Mouse (Mus musculus): ENCODE data around the gene Spsb1.

Gene Spsb1

DNA sequence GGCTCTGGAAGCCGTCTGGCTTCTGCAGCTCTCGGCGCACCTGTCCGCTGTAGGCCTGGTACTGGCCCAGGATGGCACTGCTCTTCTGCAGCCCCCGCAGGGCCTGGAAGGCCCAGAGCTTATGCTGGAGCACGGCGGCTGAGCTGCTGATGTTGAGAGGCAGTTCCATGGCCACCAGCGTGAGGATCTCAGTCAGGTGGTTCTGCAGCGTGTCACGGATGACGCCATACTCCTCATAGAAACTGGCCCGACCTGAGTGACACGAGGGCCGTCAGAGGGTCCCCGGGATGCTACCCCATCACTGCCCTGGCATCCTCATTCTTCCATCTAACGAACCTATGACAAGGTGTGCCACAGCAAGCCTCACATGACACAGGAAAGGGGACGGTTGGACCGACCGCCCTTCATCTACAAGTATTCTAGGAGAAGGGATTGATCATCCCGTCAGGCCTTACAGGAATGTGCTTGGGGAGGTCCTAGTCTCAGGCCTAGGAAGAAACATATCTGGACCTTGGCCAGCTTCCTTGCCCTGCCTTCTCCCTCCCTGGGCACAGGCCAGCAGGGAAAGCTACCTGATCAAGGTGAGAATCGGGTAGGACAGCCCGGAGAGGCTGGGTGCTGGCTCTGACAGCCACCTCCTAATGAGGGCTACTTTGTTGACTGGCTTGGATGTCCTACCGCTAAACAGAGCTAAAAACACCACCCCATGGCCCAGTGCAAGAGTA, 29.2 kb upstream of the Spsb1 start:
- DNase-seq (ENCODE audit: low spot score): no peak

DNA sequence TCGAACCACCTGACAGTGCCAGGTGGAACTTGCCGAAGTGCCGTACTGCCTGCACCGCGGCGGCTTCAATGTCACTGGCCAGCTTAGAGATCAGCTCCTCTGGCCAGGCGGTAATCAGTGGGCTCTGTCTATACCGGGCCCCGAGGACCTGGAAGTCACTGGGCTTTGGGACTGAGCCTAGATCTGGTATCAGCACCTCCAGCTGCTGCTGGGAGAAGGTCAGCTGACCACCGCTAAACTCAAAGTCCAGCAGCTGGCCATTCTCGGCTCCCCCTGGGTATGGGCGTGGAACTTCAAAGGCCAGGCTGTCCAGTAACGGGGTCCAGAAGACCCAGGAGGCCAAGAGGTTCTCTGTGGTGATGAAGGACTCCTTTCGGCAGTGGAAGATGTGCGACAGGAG, 27.3 kb upstream of the Spsb1 start:
- DNase-seq (ENCODE audit: low spot score): no peak

DNA sequence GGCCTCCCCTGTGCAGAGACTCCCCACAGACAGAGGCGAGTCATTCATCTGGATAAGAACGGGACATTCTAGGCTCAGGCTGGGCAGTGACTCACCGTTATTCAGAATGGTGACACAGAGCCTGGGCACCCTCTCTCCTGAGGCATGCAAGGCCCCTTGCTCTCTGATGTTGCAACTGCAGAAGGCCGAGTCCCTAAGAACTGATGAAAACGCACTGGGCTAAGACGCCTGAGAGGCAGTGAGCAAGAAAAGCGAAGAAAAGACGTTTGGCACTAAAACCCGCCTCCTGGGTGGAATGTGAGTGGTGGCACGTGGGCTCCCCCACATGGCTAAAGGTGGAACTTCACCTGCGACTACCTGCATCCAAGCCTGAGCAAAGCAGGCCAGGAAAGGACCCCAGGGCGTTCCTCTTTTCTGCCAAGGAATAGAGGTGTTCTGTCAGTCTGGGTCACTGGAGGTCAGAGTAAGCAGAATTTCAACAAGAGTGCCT, 25.0 kb upstream of the Spsb1 start:
- peak; percentile 91 for DNase-seq (ENCODE audit: low spot score)

DNA sequence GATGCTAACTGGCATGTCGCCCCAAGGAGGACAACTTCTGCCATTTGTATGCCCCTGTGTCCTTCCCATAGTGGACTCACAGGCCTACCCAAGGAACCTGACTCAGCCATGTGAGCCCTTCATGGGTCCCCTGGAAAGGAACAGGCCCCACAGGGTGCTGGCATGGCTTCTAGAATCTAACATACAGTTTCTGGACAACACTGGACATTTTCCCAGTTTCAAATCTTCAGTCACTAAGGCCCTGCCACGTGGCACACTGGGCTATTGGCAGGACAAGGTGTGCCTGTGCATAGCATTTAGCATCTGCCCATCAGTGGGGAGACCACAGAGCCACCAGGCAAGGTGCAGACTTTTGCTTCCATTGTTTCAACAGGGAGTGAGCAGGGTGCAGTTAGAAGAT, 24.0 kb upstream of the Spsb1 start:
- DNase-seq (ENCODE audit: low spot score): peak; percentile 48

DNA sequence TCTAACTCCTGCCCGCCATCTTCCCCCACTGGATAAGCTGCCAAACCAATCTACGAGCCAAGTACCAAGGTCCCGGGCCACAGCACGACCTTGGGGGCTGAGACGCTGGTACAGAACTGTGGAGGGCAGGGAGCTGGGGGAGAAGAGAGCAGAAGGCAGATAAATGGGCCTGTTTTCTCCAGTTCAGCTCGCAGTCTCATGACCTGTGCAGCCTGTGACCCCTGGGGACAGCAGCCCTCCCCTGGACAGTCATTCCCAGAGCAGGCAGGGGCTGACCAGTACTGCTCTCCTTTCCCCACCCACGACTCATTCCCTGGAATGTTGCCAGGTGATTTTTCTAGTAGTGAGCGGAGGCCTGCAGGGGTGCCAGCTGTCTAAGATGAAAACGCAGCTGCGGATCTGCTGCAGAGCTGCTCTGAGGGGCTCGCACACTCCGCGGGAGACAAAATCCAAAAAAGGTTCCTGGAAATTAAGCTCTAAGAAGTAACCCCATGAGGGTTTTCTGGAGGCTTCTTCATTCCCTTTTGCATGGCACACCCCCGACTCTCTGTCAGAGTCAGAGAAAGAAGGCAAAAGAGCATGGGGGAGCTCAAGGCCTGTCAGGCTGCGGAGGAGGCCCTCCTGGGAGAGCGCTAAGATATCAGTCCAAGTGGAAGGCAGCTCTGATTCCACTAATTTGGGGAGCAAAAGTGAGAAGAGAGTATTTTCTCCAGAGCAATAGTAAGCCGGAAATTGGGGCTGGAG, 23.1 kb upstream of the Spsb1 start:
- peak; percentile 71 for DNase-seq (ENCODE audit: low spot score)

DNA sequence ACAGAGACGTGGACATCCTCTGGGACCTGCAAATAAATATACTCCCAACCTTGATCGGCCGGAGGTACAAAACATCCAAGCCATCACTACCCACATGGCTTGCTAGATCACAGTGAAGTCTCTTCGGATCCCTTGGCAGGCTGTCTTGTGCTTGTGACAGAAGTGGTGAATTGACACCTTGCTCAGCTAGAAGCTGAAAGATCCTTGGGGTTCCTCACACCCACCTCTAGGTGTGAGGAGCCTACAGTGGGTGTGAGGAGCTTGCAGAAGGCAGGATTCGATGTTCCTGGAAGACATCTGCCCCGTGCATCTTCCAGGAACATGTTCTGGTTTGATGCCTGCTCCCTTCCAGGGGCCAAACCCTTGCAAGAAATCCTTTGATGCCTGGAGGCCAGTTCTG, 22.3 kb upstream of the Spsb1 start:
- no peak for DNase-seq (ENCODE audit: low spot score)

DNA sequence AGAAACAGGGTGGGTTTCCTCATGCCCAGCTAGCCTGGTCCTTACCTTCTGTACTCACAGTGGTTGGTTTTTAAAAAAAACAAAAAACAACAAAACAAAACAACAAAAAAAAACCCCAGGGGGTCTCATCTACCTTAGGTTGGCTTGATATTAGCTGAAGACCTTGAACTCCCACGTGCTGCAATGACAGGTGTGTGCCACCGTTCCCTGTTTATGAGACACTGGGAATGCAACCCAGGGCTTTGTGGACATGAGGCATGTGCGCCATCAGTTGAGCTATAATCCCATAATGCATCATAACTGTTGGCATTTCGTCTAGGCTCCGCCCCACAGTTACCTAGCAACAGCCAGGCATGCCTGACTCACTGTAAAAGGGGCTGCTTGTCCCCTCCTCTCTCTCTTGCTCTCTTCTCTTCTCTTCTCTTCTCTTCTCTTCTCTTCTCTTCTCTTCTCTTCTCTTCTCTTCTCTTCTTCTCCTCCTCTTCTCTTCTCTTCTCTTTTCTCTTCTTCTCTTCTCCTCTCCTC, 20.9 kb upstream of the Spsb1 start:
- DNase-seq (ENCODE audit: low spot score): no peak

DNA sequence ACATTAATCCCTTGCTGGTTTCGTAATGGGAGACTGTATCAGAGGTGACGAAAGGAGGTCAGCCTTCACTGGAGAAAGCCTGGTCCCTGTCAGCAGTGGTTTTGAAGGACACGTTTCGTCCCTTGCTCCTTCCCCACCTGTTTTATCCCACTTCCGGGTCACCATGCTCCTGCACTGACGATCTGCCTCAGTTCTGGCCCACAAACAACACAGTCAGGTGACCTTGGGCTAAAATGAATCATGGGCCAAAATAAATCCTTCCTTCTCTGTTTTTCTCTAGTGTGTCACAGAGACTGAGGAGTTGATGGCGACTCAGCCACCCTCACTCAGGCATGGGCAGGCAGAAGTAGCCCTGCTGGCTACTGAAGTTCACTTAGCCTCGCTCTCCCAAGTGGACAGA, 20.4 kb upstream of the Spsb1 start:
- no peak for DNase-seq (ENCODE audit: low spot score)

DNA sequence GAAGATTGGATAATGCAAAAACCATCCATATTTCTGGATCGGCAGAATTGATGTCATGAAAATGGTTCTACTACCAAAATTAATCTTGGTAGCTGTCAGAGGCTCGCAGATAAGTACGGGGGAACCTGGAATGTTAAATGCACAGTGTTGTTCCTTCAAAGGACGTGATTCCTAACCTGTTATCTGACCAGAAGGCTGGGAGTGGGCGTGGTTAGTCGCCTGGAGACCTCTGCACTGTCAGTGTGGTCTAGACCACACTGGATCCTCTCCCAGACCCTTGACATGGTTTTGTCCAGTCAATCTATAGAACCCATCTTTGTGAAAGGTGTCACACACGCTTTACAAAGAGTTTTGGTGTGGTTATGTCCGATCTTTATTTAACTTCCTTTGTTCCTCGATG, 16.6 kb upstream of the Spsb1 start:
- no peak for DNase-seq (ENCODE audit: low spot score)

DNA sequence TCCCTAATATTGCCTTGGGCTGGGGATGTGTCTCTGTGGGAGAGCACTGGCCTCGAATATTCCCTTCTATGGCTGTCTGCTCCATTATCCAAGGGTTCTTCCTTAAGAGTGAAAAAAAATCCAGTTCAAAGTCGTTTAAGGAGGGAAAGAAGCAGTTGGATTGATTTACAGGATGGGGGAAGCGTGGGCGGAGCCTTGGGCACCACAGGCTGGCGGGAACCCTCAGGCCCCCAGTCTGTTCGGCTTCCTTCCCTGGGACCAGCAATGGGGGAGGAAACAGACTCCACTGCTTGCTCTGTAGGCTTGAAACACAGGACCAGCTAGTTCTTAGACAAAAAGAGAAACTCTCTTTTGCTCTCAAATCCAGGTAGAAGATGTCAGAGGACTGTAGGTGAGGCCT, 13.7 kb upstream of the Spsb1 start:
- no peak for DNase-seq (ENCODE audit: low spot score)

DNA sequence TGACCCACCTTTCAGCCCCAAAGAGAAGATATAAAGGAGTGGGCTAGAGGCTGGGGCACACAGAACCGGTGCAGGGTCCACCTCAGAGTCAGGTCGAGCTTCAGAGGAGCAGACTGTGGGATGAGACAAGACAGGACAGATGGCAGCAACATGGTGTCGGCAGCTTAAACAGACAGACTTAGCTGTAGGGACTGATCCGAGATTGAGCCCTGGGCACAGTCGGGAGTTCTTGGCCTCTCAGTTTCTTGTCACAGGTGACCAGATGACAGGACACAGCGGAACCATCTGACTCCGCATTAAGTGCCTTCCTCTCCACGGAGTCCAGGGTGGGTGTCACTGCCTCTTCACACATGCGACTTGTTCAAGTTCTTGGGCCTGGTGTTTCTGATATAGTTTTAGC, 12.1 kb upstream of the Spsb1 start:
- no peak for DNase-seq (ENCODE audit: low spot score)

DNA sequence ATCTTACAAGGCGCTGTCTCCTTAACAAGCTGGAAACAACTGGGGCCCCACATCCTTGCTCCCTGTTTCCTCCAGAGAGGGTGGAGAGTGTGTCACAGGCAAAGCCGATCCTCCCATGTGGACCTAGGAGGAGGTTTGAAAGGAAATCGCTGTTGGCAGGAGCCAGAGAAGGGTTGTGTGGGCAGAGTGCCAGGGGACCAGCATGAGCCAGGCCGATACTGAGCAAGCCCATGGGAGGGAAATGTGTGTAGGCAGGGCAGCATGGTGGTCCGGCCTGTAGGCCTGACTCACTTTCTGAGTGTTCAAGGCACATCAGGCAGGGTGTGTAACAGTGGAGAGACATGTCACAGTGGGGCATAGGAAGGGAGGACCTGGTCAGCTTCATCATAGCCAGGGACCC, 11.4 kb upstream of the Spsb1 start:
- DNase-seq (ENCODE audit: low spot score): peak; percentile 59

DNA sequence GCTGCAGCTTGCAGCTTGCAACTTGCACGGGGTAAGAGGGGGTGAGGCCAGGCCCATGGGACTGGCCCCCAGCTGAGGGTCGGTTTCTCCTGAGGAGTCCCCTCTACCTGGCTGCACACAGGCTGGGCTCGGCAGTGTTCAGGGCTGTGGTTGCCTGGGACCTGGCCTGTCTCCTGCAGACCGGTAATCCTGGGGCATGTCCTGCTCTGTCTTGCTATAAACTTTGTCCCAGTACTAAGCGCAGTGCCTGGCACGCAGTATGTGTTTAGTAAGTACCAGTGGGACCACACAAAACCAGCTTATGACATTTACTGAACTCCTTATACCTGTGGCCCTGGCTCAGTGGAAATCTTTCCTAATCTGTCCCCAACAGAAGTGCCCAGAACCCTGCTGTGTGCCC, 10.8 kb upstream of the Spsb1 start:
- peak; percentile 37 for DNase-seq (ENCODE audit: low spot score)

DNA sequence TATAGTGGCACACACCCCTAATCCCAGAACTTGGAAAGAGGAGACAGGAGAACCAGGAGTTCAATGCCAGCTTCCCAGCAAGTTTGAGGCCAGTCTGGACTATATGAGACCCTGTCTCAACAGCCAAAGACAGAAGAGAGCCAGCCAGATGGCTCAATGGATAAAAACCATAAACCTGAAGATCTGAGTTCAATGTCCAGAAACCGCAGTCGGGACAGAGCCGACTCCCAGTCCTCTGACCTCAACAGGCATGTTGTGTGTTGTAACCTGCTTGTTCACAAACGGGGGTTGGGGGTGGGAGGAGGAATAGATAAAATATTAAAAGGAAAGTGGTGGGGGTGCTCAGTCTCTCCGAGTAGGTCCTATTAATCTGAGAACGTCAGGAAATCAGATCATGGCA, 10.4 kb upstream of the Spsb1 start:
- DNase-seq (ENCODE audit: low spot score): no peak

DNA sequence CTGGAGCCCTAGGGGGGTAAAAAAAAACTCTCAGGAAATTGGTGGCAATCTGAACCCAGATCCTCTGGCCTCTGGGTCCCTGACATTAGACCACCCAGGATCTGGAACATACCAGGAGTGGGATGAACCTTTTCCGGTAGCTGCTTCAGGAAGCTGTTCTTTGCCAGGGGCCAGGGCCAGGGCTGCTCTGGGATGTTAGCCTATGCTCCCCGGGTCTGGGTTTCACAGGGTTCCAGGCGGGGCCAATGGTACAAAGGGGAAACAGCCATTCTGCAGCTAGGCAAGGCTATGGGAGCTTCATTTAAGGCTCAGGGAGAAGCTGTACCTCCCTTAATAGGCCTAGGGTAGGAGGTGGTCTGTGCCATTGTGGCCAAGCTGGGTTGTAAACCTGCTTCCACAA, 9.9 kb upstream of the Spsb1 start:
- DNase-seq (ENCODE audit: low spot score): no peak

DNA sequence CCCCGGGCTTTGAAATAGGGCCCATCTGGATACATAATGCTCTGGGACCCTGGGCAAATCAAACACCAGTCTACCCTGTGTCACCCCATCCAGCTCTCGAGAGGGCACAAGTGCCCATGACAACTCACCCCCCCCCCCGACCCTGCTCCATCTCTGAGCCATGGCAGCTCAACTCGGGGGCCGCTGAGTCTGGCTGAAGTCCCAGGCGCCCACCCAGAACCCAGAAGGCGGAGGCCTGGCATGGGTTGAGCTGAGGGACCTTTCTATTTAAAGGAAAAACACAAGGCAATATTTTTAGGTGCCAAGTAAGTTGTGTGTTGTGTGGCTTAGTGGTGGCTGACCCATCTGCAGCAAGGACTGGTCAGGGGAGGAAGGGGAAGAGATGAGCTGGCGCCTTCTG, 9.4 kb upstream of the Spsb1 start:
- no peak for DNase-seq (ENCODE audit: low spot score)

DNA sequence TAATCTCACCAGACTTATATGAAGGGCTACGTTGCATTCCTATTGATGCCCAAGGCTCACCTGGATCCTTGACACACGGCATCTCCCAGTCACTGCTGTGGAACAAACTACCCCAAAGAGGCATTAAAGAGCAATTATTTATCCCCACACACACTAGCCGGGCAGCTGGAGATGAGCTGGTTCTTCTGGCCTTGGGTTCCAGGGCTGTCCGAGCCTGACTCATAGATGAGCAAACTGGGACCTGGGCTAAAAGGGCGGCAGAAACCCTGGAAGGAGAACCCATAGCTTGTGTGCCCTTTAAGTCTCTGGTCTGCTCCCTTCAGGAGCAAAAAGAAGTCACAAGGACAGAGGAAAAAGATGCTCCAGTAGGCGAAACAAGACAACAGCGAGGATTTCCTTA, 5.5 kb upstream of the Spsb1 start:
- DNase-seq (ENCODE audit: low spot score): no peak

DNA sequence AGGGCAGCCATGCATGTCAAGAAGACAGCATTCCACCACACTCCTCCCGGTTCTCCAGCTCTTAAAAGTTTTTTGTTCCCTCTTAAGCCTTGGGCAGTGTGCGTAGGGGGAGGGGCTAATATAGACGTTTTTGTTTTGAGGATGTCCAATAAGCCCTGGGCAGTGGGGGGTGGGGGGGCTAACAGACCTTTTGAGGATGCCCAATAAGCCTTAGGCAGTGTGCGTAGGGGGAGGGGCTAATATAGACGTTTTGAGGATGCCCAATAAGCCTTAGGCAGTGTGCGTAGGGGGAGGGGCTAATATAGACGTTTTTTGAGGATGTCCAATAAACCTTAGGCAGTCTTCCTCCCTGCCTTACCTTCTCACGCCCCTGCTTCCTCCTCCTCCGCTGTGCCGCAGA, 5.0 kb upstream of the Spsb1 start:
- no peak for DNase-seq (ENCODE audit: low spot score)

DNA sequence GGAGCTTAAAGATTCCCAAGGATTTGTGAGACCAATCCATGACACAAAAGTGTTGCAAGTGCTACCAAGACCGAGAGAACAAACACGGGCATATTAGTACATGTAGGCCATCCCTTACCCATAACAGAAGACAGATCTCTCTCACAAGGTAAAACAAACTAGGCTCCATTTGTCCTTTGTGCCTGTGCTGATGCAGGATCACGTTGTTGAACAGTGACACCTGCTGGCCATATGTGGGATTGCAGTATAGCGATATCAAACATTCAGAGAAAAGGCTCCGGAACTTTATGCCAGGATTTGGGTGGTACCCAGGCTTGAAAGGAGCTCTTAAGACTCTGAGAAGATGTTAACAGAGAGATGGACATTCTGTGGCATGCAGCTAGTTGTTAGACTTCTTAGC, 3.7 kb upstream of the Spsb1 start:
- peak; percentile 85 for DNase-seq (ENCODE audit: low spot score)

DNA sequence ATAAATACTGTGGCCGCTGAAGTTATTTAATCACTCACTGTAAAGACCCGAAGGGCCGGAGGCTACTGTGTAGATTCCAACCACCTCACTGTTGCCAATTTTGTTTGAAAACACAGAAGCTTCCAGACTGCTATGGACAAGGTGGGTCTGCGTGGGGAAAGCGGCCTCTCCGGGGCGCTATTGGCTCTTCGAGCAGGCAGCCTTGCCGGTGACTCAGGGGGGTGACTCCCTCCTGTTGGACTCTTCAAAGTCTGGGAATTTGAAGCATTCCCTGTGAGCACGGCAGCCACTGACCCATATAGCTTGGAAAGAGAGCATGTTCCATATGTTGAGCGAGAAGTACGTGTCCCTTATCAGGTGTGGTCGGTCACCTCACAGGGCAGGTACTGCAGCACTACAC, 1.2 kb upstream of the Spsb1 start:
- DNase-seq (ENCODE audit: low spot score): no peak

DNA sequence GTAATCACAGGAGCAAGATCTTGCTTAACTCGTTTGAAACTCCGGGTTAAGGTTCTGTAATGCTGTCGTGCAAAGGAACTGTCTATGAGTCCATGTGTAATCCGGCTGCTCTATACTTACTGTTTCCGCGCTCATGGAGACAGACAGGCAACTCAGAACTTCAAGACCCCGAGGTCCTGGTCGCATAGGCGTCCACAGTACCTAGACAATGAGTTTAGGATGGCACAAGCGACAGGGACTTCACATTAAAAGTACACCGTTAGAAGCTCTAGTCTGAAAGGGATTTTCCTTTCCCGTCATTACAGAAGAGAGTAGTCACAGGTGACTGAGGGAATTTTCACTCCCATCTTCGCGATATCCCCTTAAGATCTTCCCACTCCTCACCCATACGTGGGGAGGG, 788 bp upstream of the Spsb1 start:
- no peak for DNase-seq (ENCODE audit: low spot score)

DNA sequence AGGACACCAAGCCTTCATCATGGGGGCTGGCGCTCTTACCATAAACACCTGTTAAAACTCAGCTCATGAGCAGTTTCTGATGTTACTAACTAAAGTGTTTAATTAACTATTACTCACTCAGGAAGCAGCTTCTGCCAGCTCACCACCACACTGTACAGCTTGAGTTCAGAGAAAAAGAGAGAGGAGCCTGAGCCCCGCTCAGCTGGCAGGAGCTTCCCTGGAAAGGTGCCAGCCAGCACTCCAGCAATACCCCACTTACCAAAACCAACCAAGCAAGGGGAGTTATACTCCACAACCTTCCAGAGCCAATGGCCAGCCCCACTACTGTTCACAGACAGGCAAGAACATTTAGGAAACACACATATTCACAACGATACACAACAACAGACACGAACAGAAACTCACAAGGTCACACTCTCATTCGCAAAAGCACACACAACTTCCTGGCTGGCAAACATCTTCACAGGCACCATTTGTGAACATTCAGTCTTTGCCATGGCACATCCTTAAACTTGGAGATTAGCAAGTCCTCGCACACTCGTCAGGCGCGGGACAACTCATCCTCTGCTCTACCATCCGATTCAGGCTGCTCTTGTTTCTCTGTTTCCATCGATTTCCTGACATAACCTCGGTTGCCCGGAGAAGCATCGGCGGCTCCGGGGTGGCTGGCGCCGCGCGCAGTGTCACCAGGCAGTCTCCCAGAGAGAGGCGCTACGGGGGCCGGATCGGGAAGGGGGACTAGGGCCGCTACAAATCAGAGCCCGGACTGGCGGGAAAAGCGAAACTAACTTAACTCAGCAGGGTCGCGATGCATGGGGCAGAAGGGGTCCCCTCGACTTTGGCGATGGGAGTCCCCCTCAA, 992 bp downstream of the Spsb1 start:
- DNase-seq (ENCODE audit: low spot score): peak; percentile 52

DNA sequence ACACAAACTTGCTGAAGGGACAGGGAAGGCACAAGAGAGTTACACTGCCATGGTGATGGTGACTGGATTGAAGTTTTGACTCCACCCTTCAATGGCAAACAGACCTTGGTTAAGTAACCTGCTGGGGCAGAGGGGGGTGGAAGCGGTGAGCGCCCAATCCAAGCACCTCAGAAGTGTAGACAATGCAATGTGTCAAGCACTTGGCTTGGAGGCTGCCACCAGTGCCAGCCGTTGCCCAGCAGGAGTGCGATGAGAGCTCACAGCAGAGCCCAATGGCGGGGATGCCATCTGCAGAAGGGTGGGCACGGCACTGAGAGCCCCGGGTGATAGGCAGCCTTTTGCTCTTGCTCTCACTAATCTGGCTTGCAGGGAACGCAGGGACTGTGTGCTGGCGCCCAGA, 2.6 kb downstream of the Spsb1 start:
- no peak for DNase-seq (ENCODE audit: low spot score)
